Mouse (Mus musculus): ENCODE measurements around the gene H2-DMb2.

- TF ChIP-seq POLR2A (IDR thresholded peaks at IDR 0.05; ENCODE audit: low read depth, low read length) (peak; percentile 66), CTCF (conservative IDR thresholded peaks at IDR 0.05; ENCODE audit: insufficient read depth, insufficient read length, low read depth, low read length) (no peak)
Observed at GRCm38 (mm10) chr17:34121172-34121878, 21.8 kb upstream of the H2-DMb2 start.

Measured in kidney, adult 2 months (tissue).